Comparison of ENCODE assay signal across 13 mouse cellular contexts in the genomic region with DNA sequence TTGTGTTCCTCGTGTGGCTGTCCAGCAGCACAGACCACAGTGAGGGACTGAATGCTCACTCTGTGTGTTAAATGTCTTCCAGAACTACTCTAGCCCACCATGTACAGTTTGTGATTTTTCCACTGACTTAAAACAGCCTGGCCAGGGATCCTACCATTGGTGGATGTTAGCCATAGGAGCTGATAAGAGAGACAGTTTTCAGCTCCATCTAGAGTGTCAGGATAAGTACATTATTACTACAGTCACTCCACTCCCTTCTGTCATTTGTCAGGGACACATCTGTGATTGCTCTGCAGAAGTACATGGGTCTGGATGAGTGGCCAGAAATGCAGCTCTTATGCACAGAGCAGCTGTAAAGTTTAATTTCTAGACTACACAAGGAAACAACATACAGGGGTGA.
"Had no signal": no experiment of that assay in that cellular context is flagged by ENCODE, and none has a peak within 500 bp of the region (broad histone marks: within the 10 kb centered on the region; RNA-seq: fewer than 3 reads in every experiment).

No protein-coding gene starts in this region.

- H3K27ac ChIP-seq: limb, embryonic 13.5 days; liver, embryonic 13.5 days; midbrain, embryonic 10.5 days had no signal

- ATAC-seq: intestine, embryonic 16.5 days had no signal

- H3K27me3 ChIP-seq: limb, embryonic 13.5 days; liver, embryonic 13.5 days; megakaryocyte, embryonic 14.5 days had no signal

- H3K4me2 ChIP-seq: limb, embryonic 13.5 days; liver, embryonic 13.5 days had no signal

- H3K9me3 ChIP-seq: limb, embryonic 13.5 days; liver, embryonic 13.5 days; megakaryocyte, embryonic 14.5 days; midbrain, embryonic 10.5 days had no signal

- H3K4me3 ChIP-seq: limb, embryonic 13.5 days; liver, embryonic 13.5 days; megakaryocyte, embryonic 14.5 days; midbrain, embryonic 10.5 days had no signal

- DNase-seq: kidney, adult 18-20 months; kidney, adult 9 months; kidney, postnatal 14 days; kidney, postnatal 4 days; left cerebral cortex, postnatal 4 days; liver, embryonic 13.5 days; lung, postnatal 36 days; thymus, adult 18-20 months; thymus, postnatal 36 days had no signal

- H3K9ac ChIP-seq: limb, embryonic 13.5 days; liver, embryonic 13.5 days had no signal

- H3K4me1 ChIP-seq: limb, embryonic 13.5 days; liver, embryonic 13.5 days; megakaryocyte, embryonic 14.5 days had no signal

- H3K36me3 ChIP-seq: limb, embryonic 13.5 days; liver, embryonic 13.5 days; midbrain, embryonic 10.5 days had no signal
